Mouse (Mus musculus): ENCODE results near the gene Farp1. TPM values are rescaled to one million over a fixed set of nuclear protein-coding genes. Genes with fewer than 3 reads are reported as not detected.
A peak's percentile ranks its signal among the peaks of the same experiment; 100 is the strongest.
"Not testable (repeated sequence)": the region's sequence is repeated elsewhere in the genome, so short reads cannot be mapped to it uniquely, and the experiment has no call there.

Gene Farp1
- polyA plus RNA-seq, 1 experiment from 2014 or later = 41.2 TPM

DNA sequence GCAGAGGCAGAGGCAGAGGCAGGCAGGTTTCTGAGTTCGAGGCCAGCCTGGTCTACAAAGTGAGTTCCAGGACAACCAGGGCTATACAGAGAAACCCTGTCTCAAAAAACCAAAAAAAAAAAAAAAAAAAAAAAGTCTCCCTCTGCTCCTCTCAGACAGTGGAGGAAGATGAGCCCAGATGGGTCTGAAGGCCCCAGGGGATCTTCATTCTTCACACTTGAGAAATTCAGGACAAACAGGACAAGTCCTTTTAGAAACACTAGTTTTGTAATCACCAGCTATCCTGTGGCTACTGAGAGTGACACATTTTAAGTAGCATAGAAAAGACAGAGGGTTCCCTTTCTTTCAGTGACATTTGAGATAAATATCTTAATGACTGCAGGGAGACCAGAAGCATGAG lies 95.4 kb downstream of the Farp1 start:
- H3K4me3 ChIP-seq; H3K9ac ChIP-seq; H3K27me3 ChIP-seq (replicated peaks); H3K36me3 ChIP-seq (replicated peaks); H3K9me3 ChIP-seq; H3K4me2 ChIP-seq; H3K27ac ChIP-seq; ATAC-seq (replicated peaks): not testable (repeated sequence)
- WGBS = 92% methylated on average over 1 of the region's 1 CpGs
- peaks cover 14% of the 10 kb centered on the region for H3K4me1 ChIP-seq

DNA sequence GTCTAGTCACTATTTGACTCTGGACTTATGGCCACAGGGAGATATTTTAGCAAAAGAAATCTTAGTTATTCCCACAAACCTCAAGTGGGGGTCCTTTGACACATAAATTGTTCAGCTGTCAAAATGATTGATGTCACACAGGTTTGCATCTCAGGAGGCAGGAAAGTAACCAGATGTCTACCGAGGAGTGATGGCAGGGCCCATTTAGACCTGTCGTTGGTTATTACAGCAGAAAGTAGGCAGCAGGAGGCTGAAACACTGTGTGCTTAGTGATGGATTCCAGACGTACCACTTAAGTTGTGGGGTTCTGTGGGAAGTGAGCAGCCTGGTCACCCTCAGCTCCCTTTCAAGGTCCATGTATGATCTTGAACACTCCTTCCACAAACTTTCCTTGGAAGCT lies 99.4 kb downstream of the Farp1 start:
- Histone ChIP-seq H3K4me3 (no peak overlapping the region), H3K27ac (no peak overlapping the region), H3K4me2 (no peak overlapping the region), H3K4me1 (peaks cover 12% of the 10 kb centered on the region), H3K9ac (no peak overlapping the region), H3K36me3 (replicated peaks) (no peaks in the 10 kb centered on the region), H3K9me3 (no peaks in the 10 kb centered on the region), H3K27me3 (replicated peaks) (no peaks in the 10 kb centered on the region)
- ATAC-seq (replicated peaks) = no peak
- 66% methylated on average over 3 of the region's 3 CpGs for WGBS

DNA sequence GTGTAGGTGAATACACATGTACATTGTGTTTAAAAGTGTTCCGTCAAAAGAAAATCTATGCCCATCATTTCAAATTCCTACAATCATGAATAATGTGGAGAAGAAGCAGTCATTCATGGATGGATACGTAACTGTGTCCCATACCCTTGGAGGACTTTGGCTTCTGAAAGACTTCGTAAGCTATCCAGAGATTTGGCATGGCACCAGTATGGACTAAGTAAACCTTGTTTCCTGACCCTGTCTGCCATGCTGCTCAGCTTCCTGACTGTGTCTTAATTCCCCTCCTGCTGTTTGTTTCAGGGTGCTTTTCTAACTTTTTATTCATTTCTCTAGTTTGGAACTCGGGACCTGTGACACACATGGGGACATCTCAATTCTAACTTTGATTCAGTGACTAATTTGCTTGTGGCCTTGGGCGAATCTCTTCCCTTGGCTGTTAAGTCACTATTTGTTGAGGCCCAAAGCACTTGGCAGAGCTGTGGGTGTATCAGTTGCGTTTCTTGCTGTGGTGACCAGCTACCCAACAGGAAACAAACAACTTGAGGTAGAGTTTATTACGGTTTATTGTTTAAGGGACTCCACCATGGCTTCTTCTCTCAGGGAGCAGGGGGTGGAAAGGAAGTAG lies 108.9 kb downstream of the Farp1 start:
- Histone ChIP-seq H3K36me3 (replicated peaks) (no peaks in the 10 kb centered on the region), H3K4me3 (no peak overlapping the region), H3K9ac (no peak overlapping the region), H3K4me2 (no peak overlapping the region), H3K4me1 (peaks cover 33% of the 10 kb centered on the region), H3K9me3 (no peaks in the 10 kb centered on the region), H3K27ac (no peak overlapping the region), H3K27me3 (replicated peaks) (no peaks in the 10 kb centered on the region)
- no peak for ATAC-seq (replicated peaks)
- 81% methylated on average over 7 of the region's 7 CpGs for WGBS

DNA sequence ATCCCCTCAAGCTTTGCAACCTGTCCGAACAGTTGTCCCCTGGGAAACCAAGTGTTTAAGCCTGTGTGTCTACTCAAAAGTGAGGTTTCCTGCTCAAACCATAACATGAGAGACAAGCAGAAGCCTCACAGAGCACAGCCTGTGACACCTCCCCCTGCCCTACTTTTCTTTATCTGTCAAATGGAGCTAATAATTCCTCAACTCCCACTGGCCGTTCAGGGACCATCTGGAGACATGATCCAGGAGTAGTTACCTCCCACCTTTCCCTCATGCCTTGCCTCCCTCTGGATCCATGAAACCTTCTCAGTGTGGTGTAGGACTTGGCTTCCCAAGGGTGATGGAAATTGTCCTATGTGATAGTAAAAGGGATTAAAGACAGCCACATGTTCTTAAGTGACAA lies 109.5 kb downstream of the Farp1 start:
- Histone ChIP-seq H3K4me3 (no peak overlapping the region), H3K4me2 (no peak overlapping the region), H3K27me3 (replicated peaks) (no peaks in the 10 kb centered on the region), H3K9ac (no peak overlapping the region), H3K27ac (no peak overlapping the region), H3K36me3 (replicated peaks) (no peaks in the 10 kb centered on the region), H3K9me3 (no peaks in the 10 kb centered on the region), H3K4me1 (peaks cover 33% of the 10 kb centered on the region)
- ATAC-seq (replicated peaks) = no peak
- 71% methylated on average over 2 of the region's 2 CpGs for WGBS

DNA sequence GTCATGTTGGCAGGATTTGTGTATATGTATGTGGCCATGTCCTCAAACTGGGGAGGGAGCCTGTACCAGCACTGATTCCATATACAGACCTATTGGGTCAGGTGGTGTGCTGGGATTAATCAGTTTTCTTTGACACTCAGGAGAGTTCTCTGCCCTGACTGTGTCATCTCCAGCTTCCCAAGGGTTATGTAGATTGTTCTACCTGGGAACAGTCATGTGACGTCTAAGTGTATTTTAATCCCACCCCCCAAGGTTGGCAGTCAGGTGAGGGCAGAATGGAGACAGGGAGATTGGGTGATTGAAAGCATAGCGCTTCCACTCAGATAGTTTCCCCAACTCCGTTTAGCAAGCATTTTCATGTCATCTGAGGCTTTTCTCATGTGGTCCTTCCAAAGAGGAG lies 110.3 kb downstream of the Farp1 start:
- H3K4me1 ChIP-seq = peaks cover 33% of the 10 kb centered on the region
- ATAC-seq (replicated peaks) = no peak
- no peaks in the 10 kb centered on the region for H3K36me3 ChIP-seq (replicated peaks)
- 52% methylated on average over 3 of the region's 3 CpGs for WGBS
- H3K9ac ChIP-seq = no peak overlapping the region
- no peak overlapping the region for H3K4me2 ChIP-seq
- H3K27me3 ChIP-seq (replicated peaks) = no peaks in the 10 kb centered on the region
- no peaks in the 10 kb centered on the region for H3K9me3 ChIP-seq
- H3K27ac ChIP-seq = no peak overlapping the region
- H3K4me3 ChIP-seq = no peak overlapping the region

DNA sequence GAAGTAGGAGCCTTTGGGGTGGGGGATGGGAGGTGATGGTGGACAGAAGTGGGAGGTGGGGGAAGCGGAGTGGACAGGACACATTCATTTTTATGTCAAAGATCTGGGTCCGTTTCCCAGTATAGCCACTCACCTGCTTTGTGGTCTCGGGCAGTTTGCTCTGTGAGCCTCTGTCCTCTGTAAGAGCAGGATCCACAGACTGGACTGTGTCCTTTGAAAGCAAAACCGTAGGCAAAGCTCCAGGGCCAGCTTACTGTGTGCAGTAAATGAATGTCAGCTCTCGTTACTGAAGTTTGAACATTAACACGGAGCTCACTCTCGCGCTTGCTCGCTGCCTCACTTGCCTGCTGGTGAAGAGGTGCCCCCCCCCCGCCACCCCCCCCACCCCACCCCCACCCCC lies 110.7 kb downstream of the Farp1 start:
- Histone ChIP-seq H3K9ac (no peak overlapping the region), H3K9me3 (no peaks in the 10 kb centered on the region), H3K27ac (no peak overlapping the region), H3K27me3 (replicated peaks) (no peaks in the 10 kb centered on the region), H3K4me1 (peaks cover 33% of the 10 kb centered on the region), H3K4me2 (no peak overlapping the region), H3K4me3 (no peak overlapping the region), H3K36me3 (replicated peaks) (no peaks in the 10 kb centered on the region)
- ATAC-seq (replicated peaks) = no peak
- WGBS = 31% methylated on average over 9 of the region's 10 CpGs

DNA sequence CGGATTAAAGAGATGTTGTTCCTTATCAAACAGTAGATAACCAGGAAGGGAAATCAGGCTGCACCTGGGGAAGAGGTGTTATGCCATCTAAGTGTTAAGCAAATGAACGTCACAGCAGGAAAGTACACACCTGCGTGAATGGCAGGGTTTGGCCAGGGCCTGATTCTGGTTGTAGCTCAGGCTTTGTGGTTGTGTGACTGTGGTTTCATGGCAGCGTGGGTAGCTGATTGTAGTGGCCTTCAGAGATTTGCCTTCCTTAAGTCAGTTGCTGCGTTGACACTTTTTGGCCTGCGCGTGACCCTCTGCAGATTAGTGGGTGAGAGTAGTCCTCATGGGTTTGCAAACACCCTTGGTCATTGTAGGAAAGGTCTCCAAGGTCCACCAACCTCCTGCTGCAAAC lies 111.2 kb downstream of the Farp1 start:
- ATAC-seq (replicated peaks) = no peak
- Histone ChIP-seq H3K4me3 (no peak overlapping the region), H3K9me3 (no peaks in the 10 kb centered on the region), H3K9ac (no peak overlapping the region), H3K36me3 (replicated peaks) (no peaks in the 10 kb centered on the region), H3K27ac (no peak overlapping the region), H3K4me2 (no peak overlapping the region), H3K27me3 (replicated peaks) (no peaks in the 10 kb centered on the region), H3K4me1 (peaks cover 37% of the 10 kb centered on the region)
- WGBS = 64% methylated on average over 7 of the region's 7 CpGs

DNA sequence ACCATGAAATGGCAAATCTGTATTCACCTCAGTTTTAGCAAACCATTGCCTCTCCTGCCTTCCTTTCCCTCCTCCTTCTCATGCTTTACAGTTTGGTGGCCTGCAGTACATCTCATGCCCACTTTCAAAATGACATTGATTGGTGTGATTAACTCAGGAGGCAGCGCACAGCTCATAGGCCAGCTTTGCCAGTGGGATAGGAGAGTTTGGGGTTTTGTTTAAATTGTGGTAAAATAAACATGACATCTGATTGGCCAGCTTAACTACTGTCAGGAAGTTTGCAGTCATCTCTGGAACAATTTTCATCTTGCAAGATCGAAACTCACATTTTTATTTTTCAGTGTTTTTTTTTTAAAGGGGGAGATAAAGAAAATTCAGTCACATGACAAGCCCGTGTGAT lies 112.0 kb downstream of the Farp1 start:
- ATAC-seq (replicated peaks) = no peak
- Histone ChIP-seq H3K27ac (no peak overlapping the region), H3K4me3 (no peak overlapping the region), H3K36me3 (replicated peaks) (no peaks in the 10 kb centered on the region), H3K4me1 (peaks cover 43% of the 10 kb centered on the region), H3K9me3 (no peaks in the 10 kb centered on the region), H3K27me3 (replicated peaks) (no peaks in the 10 kb centered on the region), H3K9ac (no peak overlapping the region), H3K4me2 (no peak overlapping the region)
- 86% methylated on average over 3 of the region's 3 CpGs for WGBS

DNA sequence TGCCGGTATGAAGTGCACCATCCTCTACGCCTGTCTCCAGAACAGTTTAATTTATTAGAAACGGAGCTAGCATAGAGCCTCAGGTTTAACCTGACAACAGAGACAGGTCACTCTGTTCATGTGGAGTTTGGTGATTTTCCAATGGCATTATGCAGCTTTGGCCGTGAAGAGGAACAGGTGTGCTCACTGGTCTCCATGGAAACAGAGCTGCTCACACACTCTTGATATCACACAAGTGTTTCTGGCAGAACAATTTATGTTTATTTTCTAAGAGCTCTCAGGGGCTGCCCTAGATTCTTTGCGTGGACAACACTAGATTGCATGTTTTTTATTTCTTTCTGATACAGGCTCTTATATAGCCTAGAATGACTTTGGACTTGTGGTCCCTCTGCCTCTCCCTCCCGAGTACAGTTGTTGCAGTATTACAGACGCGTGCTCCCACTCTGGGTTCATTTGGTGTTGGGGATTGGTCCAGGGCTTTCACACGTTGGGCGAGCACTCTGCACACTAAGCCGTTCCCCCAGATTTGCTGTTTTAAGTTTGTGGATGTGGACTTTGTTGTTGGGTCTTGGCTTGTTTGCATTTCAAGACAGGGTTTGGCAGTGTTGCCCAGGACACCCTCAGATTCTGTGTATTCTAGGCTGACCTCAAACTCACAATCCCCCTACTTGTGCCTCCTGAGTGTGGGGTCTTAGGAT lies 113.2 kb downstream of the Farp1 start:
- H3K27ac ChIP-seq = 0 out of 2 replicates have a peak overlapping the region, but pooled peaks have one; percentile 22
- peak; percentile 22; the same call in 1 of the 2 replicates for ATAC-seq (replicated peaks)
- H3K4me1 ChIP-seq = peaks cover 53% of the 10 kb centered on the region
- H3K9me3 ChIP-seq = no peaks in the 10 kb centered on the region
- 70% methylated on average over 11 of the region's 11 CpGs for WGBS
- H3K4me2 ChIP-seq = no peak overlapping the region
- no peak overlapping the region for H3K4me3 ChIP-seq
- H3K36me3 ChIP-seq (replicated peaks) = no peaks in the 10 kb centered on the region
- no peaks in the 10 kb centered on the region for H3K27me3 ChIP-seq (replicated peaks)
- no peak overlapping the region for H3K9ac ChIP-seq

DNA sequence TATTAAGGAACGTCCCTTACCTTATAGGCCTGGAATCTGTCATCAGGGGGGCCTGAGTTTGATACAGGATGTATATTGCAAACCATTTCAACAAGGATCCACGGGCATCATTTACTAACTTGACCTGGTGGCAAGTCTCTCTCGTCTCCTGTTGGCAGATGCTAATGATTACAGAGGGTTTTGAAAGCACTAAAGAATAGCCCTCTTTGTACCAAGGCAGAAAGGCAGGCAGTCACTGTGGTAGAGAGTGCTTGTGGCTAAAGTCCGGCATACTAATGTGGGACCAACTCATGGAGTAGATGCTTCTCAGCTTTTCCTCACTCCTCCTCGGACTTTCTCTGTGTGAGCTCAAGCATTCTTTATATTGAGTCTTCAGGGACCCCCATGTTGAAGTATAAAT lies 115.0 kb downstream of the Farp1 start:
- H3K4me1 ChIP-seq = peaks cover 65% of the 10 kb centered on the region

DNA sequence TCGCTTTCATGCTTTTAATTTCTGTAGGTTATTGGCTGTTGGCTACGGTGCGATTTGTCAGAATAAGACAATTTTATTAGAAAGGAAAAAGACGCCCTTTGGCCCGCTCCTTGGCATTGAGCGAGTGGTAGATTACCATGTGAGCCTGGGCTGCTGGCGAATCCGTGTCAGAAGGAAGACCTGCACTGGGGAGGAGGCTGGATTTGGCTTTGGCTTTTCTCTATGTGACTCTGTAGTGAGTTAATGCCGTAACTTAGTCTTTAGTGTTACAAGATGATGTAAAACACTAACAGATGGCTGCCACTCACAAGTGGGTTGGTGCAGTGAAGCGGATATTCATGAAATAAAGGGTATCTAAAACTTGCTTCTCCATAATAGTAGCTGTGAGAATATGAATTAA lies 116.8 kb downstream of the Farp1 start:
- Histone ChIP-seq H3K4me3 (no peak overlapping the region), H3K4me1 (peaks cover 58% of the 10 kb centered on the region), H3K27me3 (replicated peaks) (no peaks in the 10 kb centered on the region), H3K4me2 (no peak overlapping the region), H3K9ac (no peak overlapping the region), H3K9me3 (no peaks in the 10 kb centered on the region), H3K36me3 (replicated peaks) (no peaks in the 10 kb centered on the region), H3K27ac (no peak overlapping the region)
- ATAC-seq (replicated peaks) = no peak
- 77% methylated on average over 10 of the region's 10 CpGs for WGBS

More for the DNA sequence above, 115.0 kb downstream of the Farp1 start:
- Histone ChIP-seq H3K36me3 (replicated peaks) (no peaks in the 10 kb centered on the region), H3K27ac (no peak overlapping the region), H3K4me2 (no peak overlapping the region), H3K4me3 (no peak overlapping the region), H3K9ac (no peak overlapping the region), H3K27me3 (replicated peaks) (no peaks in the 10 kb centered on the region), H3K9me3 (no peaks in the 10 kb centered on the region)
- 53% methylated on average over 5 of the region's 5 CpGs for WGBS
- ATAC-seq (replicated peaks) = no peak

DNA sequence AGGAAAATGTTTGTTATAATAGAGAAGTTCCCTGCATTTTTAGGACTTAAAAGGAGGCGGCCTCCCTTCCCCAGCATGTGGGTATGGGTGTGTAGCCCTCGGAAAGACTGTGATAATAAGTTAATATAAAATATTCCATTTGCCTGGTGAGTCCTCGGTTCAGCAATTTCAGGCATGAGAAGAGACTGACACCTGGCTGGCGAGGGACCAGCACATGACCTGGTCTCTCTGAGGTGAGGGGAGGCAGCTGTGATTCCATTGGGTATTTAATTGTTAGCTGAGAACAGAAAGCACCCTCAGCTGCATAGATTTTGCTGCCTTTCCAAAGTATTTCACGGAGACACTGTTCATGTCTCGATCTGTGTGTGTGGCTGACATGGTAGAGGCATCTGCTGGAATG lies 117.8 kb downstream of the Farp1 start:
- WGBS = 52% methylated on average over 6 of the region's 6 CpGs
- H3K4me2 ChIP-seq = no peak overlapping the region
- no peaks in the 10 kb centered on the region for H3K27me3 ChIP-seq (replicated peaks)
- H3K9ac ChIP-seq = no peak overlapping the region
- no peak overlapping the region for H3K4me3 ChIP-seq
- peak overlapping the region; percentile 36; the same call in 1 of the 2 replicates for H3K27ac ChIP-seq
- peaks cover 51% of the 10 kb centered on the region for H3K4me1 ChIP-seq
- H3K36me3 ChIP-seq (replicated peaks) = no peaks in the 10 kb centered on the region
- H3K9me3 ChIP-seq = no peaks in the 10 kb centered on the region
- peak; percentile 4; the same call in 1 of the 2 replicates for ATAC-seq (replicated peaks)

DNA sequence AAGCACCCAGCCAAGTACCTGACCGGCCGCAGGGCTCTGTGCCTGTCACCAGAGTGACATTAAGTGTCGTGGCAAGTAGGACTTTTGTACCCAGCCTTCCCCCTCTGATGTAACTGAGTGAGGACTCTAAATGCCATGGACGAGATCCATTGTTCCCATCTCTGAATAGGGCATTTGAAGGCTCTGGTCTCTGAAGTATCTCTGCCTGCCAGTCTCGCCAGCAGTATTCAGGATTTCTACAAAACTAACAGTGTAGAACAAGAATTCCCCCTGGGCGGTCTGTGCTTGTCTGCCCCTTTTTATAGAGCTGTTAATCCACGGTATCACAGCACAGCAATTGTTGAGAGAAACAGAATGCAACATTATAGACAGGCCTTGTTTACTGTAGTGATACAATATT lies 118.3 kb downstream of the Farp1 start:
- no peaks in the 10 kb centered on the region for H3K36me3 ChIP-seq (replicated peaks)
- peaks cover 46% of the 10 kb centered on the region for H3K4me1 ChIP-seq
- no peak overlapping the region for H3K4me3 ChIP-seq
- 13% methylated on average over 7 of the region's 7 CpGs for WGBS
- peak overlapping the region; percentile 36; the same call in 1 of the 2 replicates for H3K27ac ChIP-seq
- H3K9me3 ChIP-seq = no peaks in the 10 kb centered on the region
- no peak overlapping the region for H3K4me2 ChIP-seq
- peak; percentile 40 for ATAC-seq (replicated peaks)
- H3K9ac ChIP-seq = no peak overlapping the region
- H3K27me3 ChIP-seq (replicated peaks) = no peaks in the 10 kb centered on the region

Data from midbrain, embryonic 15.5 days (tissue).